Mouse (Mus musculus): ENCODE measurements around the gene Cachd1.

DNA sequence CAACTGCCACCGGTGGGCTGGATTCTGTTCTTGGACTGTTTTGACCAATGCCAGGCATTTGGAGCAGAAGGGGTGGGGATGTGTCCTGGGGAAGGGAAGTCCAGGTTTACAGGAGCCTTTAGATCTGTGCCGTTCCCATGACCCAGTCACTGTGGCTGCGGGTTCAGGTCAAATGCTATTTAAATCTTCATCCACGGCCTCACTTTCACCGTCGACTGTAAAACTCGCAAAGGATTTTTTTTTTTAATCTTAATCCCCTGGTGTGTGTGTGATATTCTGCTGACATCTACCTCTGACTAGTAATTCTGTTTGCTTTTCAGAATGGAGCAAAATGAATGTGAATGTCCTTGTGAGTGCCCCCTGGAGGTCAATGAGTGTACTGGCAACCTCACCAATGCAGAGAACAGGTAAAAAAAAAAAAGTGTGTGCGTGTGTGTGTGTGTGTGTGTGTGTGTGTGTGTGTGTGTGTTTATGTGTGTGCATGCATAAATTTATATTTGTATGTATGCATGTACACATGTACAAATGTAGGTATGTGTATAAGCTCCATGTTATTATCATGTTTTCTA lies 211.8 kb downstream of the Cachd1 start:
- TF ChIP-seq CTCF (IDR thresholded peaks at IDR 0.05; ENCODE audit: borderline replicate concordance, insufficient read depth, low read length) = no peak
- TF ChIP-seq POLR2A (IDR thresholded peaks at IDR 0.05; ENCODE audit: low read depth, low read length) = no peak

Measured in embryonic fibroblast, embryonic 13.5 days (primary cell).